Mouse (Mus musculus): Measurements from ENCODE around the gene Inafm2. TPM values are rescaled to one million over a fixed set of nuclear protein-coding genes. Genes with fewer than 3 reads are reported as not detected.

Inafm2 gene
- polyA plus RNA-seq, 1 experiment from 2014 or later = 15.8 TPM

DNA sequence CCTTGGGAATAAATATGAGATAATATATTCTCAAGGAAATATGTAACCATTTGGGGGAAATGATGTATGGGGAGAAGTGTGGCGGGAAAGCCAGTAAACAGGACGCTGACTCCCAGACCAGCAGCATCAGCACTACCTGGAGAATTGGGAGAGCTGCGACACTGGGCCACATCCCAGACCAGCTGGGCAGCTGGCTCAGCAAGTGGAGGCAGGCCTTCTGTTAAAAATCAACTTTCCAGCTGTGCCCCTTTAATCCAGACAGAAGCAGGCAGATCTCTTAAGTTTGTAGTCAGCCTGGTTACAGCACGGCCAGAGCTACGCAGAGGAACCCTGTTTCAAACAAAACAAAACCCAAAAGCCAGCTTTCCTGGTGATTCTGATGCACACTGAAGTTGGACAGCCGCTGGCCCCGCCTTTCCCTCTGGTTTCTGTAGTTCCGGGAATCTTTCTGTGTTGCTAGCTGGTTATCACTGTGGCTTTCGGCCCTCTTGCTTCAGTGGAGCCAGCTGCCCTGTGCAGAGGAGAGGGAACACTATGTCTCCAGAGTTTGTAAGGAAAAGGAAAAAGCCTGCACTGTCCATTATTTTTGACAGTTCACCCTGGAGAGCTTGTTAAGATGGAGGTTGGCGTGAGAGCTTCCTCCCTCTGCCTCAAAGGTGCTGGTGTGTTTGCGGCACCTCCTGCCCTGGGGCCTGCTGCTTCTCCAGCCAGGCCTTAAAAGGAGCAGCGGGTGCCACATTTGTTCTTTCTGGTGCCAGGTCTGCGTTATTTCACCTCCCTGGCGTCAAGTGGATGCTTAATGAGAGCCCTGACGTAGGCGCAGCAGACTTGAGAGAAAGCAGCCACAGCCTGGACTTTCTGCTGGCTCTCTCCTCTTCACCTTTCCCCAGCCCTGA, 6.6 kb downstream of the Inafm2 start:
- no peak for DNase-seq (ENCODE audit: low spot score)
- peak overlapping the region; percentile 26; the same call in 1 of the 2 replicates for H3K27ac ChIP-seq (replicated peaks)
- peaks cover 14% of the 10 kb centered on the region for H3K36me3 ChIP-seq (replicated peaks)

DNA sequence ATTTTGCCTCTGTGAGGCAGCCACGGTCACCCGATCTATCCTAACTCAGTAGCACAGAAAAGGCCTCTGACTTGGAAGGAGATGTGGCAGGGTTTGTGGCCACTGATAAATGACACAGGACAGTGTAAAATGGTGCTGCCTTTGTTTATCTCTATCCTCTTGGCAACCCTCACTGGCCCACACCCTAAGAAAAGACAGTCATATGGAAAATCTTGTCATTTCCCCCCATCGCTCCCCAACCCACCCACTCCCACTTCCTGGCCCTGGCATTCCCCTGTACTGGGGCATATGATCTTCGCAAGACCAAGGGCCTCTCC, 7.2 kb downstream of the Inafm2 start:
- H3K9me3 ChIP-seq = no peaks in the 10 kb centered on the region
- no peak overlapping the region for H3K4me3 ChIP-seq
- 0 out of 2 replicates have a peak overlapping the region, but pooled peaks have one; percentile 26 for H3K27ac ChIP-seq (replicated peaks)
- H3K4me1 ChIP-seq = peaks cover 38% of the 10 kb centered on the region
- peaks cover 14% of the 10 kb centered on the region for H3K36me3 ChIP-seq (replicated peaks)
- DNase-seq (ENCODE audit: low spot score) = no peak
- WGBS = 77% methylated on average over 4 of the region's 4 CpGs
- H3K27me3 ChIP-seq (replicated peaks; ENCODE audit: low read depth, poor library complexity, severe bottlenecking) = peaks cover 48% of the 10 kb centered on the region

More for the DNA sequence above, 6.6 kb downstream of the Inafm2 start:
- Histone ChIP-seq H3K27me3 (replicated peaks; ENCODE audit: low read depth, poor library complexity, severe bottlenecking) (peaks cover 48% of the 10 kb centered on the region), H3K9me3 (no peaks in the 10 kb centered on the region), H3K4me1 (peaks cover 40% of the 10 kb centered on the region), H3K4me3 (no peak overlapping the region)
- 73% methylated on average over 16 of the region's 16 CpGs for WGBS

- Histone ChIP-seq H3K36me3 (replicated peaks) (peaks cover 10% of the 10 kb centered on the region), H3K27me3 (replicated peaks; ENCODE audit: low read depth, poor library complexity, severe bottlenecking) (peaks cover 48% of the 10 kb centered on the region), H3K27ac (replicated peaks) (no peak overlapping the region), H3K4me1 (peaks cover 31% of the 10 kb centered on the region), H3K9me3 (no peaks in the 10 kb centered on the region), H3K4me3 (no peak overlapping the region)
- no peak for DNase-seq (ENCODE audit: low spot score)
- WGBS = 89% methylated on average over 5 of the region's 5 CpGs
Observed at GRCm38 (mm10) chr2:118754143-118754542, 8.6 kb downstream of the Inafm2 start.

GRCm38 (mm10) chr2:118755407-118755806, 9.8 kb downstream of the Inafm2 start:
- H3K36me3 ChIP-seq (replicated peaks) = 0 out of 2 replicates have a peak, but pooled peaks cover 1% of the 10 kb centered on the region
- no peaks in the 10 kb centered on the region for H3K9me3 ChIP-seq
- no peak for DNase-seq (ENCODE audit: low spot score)
- 80% methylated on average over 6 of the region's 6 CpGs for WGBS
- peaks cover 18% of the 10 kb centered on the region for H3K4me1 ChIP-seq
- no peak overlapping the region for H3K27ac ChIP-seq (replicated peaks)
- H3K4me3 ChIP-seq = no peak overlapping the region
- peaks cover 48% of the 10 kb centered on the region for H3K27me3 ChIP-seq (replicated peaks; ENCODE audit: low read depth, poor library complexity, severe bottlenecking)

- peaks cover 53% of the 10 kb centered on the region for H3K27me3 ChIP-seq (replicated peaks; ENCODE audit: low read depth, poor library complexity, severe bottlenecking)
Observed at GRCm38 (mm10) chr2:118756103-118756502, 10.5 kb downstream of the Inafm2 start.

GRCm38 (mm10) chr2:118759828-118760227, 14.3 kb downstream of the Inafm2 start:
- H3K36me3 ChIP-seq (replicated peaks) = no peaks in the 10 kb centered on the region
- H3K27ac ChIP-seq (replicated peaks) = no peak overlapping the region
- no peak overlapping the region for H3K4me3 ChIP-seq
- WGBS = 11% methylated on average over 8 of the region's 8 CpGs
- H3K9me3 ChIP-seq = no peaks in the 10 kb centered on the region
- peaks cover 84% of the 10 kb centered on the region for H3K27me3 ChIP-seq (replicated peaks; ENCODE audit: low read depth, poor library complexity, severe bottlenecking)
- DNase-seq (ENCODE audit: low spot score) = peak; percentile 72
- H3K4me1 ChIP-seq = peaks cover 40% of the 10 kb centered on the region

More at GRCm38 (mm10) chr2:118756103-118756502, 10.5 kb downstream of the Inafm2 start:
- 78% methylated on average over 4 of the region's 4 CpGs for WGBS
- H3K4me1 ChIP-seq = peaks cover 17% of the 10 kb centered on the region
- DNase-seq (ENCODE audit: low spot score) = no peak
- no peak overlapping the region for H3K27ac ChIP-seq (replicated peaks)
- H3K4me3 ChIP-seq = no peak overlapping the region
- no peaks in the 10 kb centered on the region for H3K36me3 ChIP-seq (replicated peaks)
- no peaks in the 10 kb centered on the region for H3K9me3 ChIP-seq

DNA sequence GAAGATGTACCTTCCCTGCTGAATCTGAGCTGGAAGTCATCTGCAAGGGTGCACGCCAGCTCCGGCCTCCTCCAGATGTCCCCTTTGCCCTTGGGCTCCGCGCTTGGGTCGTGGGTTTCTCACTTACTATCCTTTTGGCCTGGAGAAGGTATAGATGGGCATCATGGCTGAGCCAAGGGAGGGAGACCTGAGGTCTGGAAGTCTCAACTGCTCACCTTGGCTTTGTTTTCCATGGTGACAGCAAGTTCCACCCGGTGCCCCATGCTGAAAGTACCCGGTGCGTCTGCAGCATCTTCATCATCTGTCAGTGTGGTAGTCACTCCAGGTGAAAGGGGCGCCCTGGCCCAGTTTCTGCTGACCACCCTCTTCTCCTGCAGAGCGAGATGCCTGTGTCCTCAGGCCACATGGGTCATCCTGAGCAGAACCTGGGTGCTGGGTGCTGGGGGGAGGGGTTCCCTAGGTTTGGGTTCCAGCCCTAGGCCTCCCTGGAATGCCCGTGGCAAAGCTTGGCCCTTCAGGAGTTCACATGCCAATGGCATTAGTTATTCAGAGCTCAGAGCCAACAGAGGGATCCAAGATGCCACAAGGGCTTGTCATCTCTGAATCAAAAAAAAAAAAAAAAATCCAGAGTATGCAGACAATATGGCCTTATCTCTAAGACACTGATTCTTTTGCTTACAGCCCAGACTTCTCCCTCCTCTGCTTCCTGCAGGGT, 14.9 kb downstream of the Inafm2 start:
- DNase-seq (ENCODE audit: low spot score) = no peak
- Histone ChIP-seq H3K9me3 (no peaks in the 10 kb centered on the region), H3K4me3 (no peak overlapping the region), H3K27ac (replicated peaks) (no peak overlapping the region), H3K4me1 (peaks cover 40% of the 10 kb centered on the region), H3K27me3 (replicated peaks; ENCODE audit: low read depth, poor library complexity, severe bottlenecking) (peaks cover 83% of the 10 kb centered on the region), H3K36me3 (replicated peaks) (no peaks in the 10 kb centered on the region)
- WGBS = 78% methylated on average over 11 of the region's 11 CpGs

DNA sequence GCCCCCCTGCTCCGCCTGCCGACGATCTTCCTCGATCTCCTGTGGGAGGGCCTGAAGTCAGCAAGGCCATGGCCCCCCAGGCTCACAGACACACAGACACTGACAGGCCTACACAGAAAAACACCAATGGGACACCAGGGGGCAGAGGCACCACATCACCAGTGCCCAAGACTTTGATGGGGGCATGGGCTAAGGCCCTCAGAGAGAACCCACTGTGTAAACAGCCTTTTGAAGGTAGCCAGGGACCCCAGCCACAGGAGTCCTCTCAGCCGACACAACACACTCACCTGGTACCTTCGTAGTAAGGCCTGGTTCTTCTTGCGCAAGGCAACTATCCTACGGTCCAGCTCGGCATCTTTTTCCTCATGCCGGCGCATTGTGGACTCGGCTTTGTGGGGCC, 15.8 kb downstream of the Inafm2 start:
- peaks cover 75% of the 10 kb centered on the region for H3K27me3 ChIP-seq (replicated peaks; ENCODE audit: low read depth, poor library complexity, severe bottlenecking)
- no peak for DNase-seq (ENCODE audit: low spot score)
- H3K36me3 ChIP-seq (replicated peaks) = no peaks in the 10 kb centered on the region
- H3K4me3 ChIP-seq = peak overlapping the region; percentile 46; the same call in 1 of the 2 replicates
- 79% methylated on average over 12 of the region's 12 CpGs for WGBS
- peaks cover 40% of the 10 kb centered on the region for H3K4me1 ChIP-seq
- H3K9me3 ChIP-seq = no peaks in the 10 kb centered on the region
- H3K27ac ChIP-seq (replicated peaks) = peak overlapping the region; percentile 82

GRCm38 (mm10) chr2:118761906-118762783, 16.6 kb downstream of the Inafm2 start, which contains the start of gene Ccdc9b:
Gene Ccdc9b, minus strand, starts transcription at chr2:118762661.
- WGBS = 7% methylated on average over 29 of the region's 29 CpGs
- Histone ChIP-seq H3K4me1 (peaks cover 38% of the 10 kb centered on the region), H3K27me3 (replicated peaks; ENCODE audit: low read depth, poor library complexity, severe bottlenecking) (peaks cover 73% of the 10 kb centered on the region), H3K27ac (replicated peaks) (peak within 1 kb of the TSS; percentile 82), H3K4me3 (peak within 1 kb of the TSS; percentile 46), H3K36me3 (replicated peaks) (no peaks in the 10 kb centered on the region), H3K9me3 (no peaks in the 10 kb centered on the region)
- peak; percentile 70 for DNase-seq (ENCODE audit: low spot score)

DNA sequence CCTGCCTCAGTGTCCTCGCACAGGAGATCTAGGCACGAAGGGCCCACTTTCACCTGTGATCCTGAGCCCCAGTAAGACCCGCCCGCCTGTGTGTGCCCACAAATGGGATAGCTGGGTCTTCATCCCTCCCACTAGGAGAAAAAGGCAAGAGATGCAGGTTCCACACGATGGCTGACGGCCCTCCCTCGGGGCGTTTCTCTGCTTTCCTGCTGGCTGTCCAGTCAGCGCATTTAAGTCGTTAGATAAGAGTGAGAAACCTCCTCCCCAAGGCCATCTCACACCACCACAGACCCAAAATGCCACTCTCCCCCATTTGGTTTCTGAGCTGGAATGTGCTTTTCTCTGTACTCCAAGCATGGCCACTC, 17.2 kb downstream of the Inafm2 start:
- H3K27me3 ChIP-seq (replicated peaks; ENCODE audit: low read depth, poor library complexity, severe bottlenecking) = peaks cover 67% of the 10 kb centered on the region
- peak overlapping the region; percentile 82 for H3K27ac ChIP-seq (replicated peaks)
- no peaks in the 10 kb centered on the region for H3K9me3 ChIP-seq
- 13% methylated on average over 10 of the region's 10 CpGs for WGBS
- H3K4me3 ChIP-seq = peak overlapping the region; percentile 46
- DNase-seq (ENCODE audit: low spot score) = no peak
- H3K4me1 ChIP-seq = peaks cover 34% of the 10 kb centered on the region
- H3K36me3 ChIP-seq (replicated peaks) = no peaks in the 10 kb centered on the region

- peaks cover 60% of the 10 kb centered on the region for H3K27me3 ChIP-seq (replicated peaks; ENCODE audit: low read depth, poor library complexity, severe bottlenecking)
- H3K36me3 ChIP-seq (replicated peaks) = no peaks in the 10 kb centered on the region
- no peak overlapping the region for H3K4me3 ChIP-seq
- H3K4me1 ChIP-seq = peaks cover 34% of the 10 kb centered on the region
- DNase-seq (ENCODE audit: low spot score) = no peak
- H3K9me3 ChIP-seq = no peaks in the 10 kb centered on the region
- H3K27ac ChIP-seq (replicated peaks) = no peak overlapping the region
- WGBS = 66% methylated on average over 7 of the region's 7 CpGs
Observed at GRCm38 (mm10) chr2:118763469-118763868, 17.9 kb downstream of the Inafm2 start.
